Mouse (Mus musculus) lung, adult 2 months (tissue): ENCODE data around the gene Hist3h2a.

Experiments
- CTCF ChIP-seq: fragments of 200-500 bp; IDR thresholded peaks from 2 replicates; pipeline ENCODE4 v1.5.1; 2011; ENCODE audit warnings: mild to moderate bottlenecking, low read length, control low read depth; ENCODE audit not compliant: insufficient read depth
- POLR2A ChIP-seq: fragments of 200-500 bp; IDR thresholded peaks from 2 replicates; pipeline ENCODE4 v1.6.1; 2011; ENCODE audit warnings: low read depth, mild to moderate bottlenecking, control low read depth, low read length, borderline replicate concordance; ENCODE audit errors: extremely low read depth

DNA sequence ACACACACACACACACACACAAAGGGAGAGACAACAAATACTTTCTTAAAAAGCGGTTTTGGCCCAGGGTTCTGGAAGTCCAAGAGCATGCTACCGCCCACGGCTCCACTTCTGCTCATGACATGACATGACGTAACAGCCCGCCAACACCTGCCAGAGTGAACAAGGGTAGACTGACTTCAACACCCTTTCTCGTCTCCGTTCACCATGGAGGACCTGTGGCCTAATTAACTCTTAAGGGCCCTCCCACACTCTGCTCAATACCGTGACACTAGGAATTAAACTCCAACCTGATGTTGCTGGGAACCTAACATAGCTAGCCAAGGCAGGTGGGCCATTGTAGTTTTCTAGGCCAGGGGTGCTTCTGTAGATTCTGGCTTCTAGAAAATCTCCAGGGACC, 14.5 kb downstream of the Hist3h2a start:
- no peak for TF ChIP-seq CTCF
- no peak for TF ChIP-seq POLR2A
